Mouse (Mus musculus): ENCODE measurements around the gene B4galt3.

Gene B4galt3

DNA sequence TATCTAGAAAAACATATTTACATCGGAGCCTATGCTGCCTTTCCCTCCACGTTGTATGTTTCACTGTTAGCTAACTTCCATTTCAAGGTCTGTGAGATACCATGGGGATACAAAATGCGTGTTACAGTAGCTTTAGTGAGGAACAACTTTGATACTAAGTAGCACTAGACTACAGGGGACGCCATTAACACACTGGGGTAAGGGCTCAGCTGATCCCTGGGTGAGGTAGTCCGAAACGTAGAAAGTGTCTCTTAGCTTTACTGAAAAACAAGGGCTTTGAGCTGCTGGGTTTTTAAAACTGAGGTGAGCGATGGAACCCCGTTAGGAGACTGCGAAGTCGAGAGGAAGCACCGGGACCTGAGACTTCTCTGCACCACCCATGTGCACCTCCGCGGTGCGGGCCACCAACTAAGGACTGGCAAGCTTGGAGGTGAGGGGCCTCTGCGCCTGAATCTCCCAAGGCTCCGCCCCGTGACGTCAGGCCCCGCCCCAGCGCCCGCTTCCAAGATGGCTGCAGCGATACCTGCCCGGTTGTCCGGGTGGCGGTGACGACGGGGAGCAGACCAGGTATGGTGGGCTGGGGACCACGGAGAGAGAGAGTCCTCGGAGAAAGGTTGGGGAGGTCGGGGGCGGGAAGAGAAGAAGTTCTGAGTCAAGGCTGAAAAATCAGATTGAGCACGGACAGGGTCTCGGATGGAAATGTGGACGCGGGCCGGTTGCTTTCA lies at the start of gene B4galt3:
Gene B4galt3, plus strand, starts transcription at position 481 of the 725 bp plus-strand sequence.
- DNase-seq = peak; percentile 98

DNA sequence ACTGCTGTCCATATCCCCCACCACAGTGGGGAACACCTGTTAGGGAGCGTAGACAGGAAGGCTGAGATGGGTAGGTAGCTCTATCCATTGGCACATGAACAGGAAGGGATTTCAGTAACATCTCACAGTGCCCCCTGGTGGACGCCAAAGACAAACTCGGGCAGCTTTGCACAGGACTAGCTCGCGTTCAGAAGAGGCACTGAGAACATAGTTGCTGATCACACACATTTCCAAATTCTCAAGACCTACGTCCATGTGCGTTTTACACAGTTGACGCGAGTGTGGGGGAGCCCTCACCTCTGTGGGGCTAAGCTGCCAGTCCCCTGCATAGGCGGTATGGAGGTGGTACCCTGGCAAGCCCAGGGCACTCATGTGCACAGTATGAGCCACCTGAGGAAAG lies 49.3 kb upstream of the B4galt3 start:
- peak; percentile 89 for DNase-seq

DNA sequence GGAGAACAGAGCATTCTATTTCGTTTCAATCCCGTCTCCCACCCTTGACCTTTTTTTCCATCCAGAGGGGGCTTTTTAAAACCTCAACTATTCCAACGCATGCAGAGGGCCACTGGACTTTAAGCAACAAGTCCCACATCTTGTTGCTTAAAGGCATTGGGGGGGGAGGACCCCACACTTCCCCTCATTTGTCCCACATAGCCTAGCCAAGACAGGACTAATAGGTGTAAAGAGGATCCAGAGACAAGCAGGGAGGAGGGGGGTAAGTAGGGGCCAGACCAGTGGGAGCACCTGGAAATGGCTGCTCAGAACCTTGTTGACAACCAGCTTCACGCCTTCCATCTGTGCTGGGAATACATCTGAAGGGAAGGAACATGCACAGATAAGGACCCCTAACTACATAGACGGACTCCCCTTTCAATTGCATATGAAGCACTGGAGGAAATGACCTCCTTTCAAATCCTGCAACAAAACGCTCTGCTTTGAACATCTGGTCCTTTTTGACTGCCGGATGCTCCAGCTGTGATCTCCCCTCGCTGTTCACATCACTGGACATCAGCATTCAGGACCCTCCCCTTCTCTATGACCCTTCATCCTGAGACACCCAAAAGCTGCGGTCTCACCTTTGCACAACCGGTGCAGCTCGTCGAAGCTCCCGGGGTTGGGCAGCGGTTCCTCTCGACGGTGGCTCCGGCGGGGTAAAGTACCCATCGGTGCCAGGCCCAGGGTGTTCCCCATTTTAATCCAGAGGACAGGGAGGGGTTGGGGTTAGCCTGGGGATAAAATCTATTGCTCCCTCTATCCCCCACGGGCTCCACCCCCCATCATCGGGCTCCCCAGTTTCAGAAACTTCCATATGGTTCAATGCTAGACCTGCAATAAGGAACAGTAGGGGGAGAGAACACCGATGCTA lies 48.6 kb upstream of the B4galt3 start:
- peak; percentile 35 for DNase-seq

DNA sequence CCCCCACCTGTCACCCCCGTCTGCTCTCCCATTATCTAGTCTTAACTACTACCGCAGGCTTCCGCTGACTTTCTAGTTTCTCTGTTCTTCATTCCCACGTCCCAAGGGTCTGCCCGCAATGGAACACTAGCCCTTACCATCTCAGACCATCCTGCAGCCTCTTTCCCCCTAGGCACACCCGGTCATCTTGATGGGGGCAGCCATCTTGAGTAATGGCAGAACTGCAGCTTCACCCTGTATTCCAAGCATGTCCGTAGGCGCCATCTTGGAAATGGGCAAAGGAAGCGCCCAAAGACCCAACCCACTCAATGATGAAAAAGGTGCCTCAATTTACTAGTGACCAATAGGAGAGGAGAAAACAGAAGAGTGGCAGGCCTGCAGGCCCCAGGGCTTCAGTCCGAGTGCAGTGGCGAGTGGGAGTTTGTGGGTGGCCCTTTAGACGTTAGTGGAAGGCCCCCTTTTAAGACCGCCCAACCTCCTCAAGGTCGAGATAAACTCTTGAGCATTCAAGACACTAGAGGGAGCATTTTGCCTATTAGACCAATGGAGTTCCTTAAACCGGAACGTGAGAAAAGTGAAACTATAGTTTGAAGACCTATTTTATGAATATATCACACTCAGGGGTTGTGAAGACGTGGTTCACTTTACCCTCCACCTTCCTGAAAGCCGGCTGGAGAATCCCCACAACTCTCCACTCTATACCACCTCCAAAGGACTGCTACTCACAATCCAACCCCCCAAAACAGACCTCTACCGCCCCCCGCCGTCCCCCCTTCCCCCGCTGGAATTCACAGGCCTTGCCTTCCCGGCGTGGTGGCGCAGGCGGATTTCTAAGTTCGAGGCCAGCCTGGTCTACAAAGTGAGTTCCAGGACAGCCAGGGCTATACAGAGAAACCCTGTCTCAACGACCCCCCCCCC lies 47.6 kb upstream of the B4galt3 start, which contains the start of gene Tomm40l:
Gene Tomm40l, minus strand, starts transcription at position 277 of the 918 bp plus-strand sequence.
- peak; percentile 97 for DNase-seq

DNA sequence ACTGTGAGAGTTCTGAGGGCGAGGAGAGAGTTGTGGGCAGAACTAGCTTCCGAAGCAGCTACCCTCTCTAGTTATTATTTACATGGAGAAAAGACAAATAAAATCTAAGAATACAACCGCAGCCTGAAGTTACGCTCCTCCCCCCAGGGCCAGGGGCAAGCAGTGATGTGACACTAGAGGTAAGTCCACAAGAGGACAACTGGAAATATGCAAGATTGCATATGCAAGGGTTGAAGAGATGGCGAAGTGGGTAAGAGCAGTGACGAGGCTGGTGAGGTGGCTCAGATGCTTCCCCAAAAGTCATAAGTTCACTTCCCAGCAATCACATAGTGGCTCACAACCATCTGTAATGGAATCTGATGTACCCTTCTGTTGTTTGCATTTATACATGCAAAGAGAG lies 47.0 kb upstream of the B4galt3 start:
- no peak for DNase-seq

DNA sequence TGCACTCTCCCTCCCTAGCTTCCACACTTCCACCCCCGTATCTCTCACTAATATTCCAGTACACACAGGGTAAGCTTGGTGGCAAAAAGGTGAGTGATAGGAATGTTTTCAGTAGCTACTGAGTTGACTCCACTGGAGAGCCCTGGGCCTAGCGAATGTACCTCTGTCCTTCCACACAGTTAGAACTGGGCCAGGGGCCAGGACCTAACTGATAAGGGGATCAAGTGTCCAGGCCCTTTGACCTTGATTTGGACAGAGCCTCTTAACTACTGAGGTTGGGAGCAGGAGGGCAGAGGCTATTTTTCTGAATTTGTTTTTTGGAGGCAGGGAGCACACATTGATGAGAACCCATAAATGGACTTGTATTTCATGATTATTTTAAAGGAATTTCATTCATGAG lies 46.3 kb upstream of the B4galt3 start:
- DNase-seq = peak; percentile 58

DNA sequence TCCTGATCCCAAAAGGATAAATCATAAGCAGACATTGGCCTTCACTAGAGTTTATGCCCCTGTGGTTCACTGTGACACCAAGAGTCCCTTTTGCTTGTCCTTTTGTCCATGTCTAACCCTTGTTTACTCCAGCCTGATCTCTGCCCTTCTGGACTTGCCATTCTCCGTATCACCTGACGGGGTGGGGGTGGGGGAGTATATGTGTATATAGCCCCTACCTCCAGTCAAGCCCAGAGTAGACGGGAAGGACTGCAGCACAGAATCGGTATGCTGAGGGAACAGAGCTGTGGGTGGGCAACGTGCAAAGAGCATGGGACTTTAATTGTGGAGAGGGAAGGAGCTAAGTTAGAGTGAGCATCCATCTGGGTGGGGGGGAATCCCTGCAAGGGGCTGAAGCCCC lies 45.3 kb upstream of the B4galt3 start, which contains the start of gene Apoa2:
Gene Apoa2, plus strand, starts transcription at position 198 of the 400 bp plus-strand sequence.
- no peak for DNase-seq

DNA sequence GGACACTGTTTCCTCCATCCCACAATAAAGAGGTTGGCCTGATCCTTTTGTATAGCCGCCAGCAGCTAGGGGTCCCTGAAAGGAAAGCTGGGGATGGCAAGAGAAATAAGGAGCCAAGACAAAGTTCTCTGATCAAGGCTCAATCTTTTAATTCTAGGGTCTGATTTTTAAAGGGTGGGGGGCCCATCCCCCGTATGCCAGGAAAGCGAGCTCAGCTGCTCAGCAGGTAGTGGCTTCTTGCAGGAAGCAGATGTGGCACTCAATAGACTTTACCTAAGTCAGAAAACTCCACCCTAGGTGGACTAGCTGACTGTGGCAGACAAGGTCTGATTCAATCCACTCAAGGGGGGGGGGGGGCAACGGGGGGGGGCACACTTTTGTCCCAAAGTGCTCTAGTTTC lies 43.3 kb upstream of the B4galt3 start:
- DNase-seq = no peak

DNA sequence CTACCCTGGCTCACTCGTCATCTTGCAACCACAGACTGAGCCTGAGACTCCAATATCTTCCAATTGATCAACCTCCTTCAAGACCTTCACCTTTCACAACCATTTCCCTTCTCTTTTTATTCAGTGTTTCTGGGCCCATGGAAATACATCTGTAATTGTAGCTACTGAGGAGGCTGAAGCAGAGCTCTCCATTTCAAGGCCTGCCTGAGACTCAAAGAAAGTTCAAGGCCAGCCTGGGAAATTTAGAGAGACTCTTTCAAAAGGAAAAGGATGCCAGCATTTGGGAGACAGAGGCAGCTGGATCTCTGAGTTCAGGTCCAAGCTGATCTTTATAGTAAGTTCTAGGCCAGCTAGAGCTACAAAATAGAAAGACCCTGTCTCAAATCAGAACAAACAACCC lies 42.2 kb upstream of the B4galt3 start:
- no peak for DNase-seq

DNA sequence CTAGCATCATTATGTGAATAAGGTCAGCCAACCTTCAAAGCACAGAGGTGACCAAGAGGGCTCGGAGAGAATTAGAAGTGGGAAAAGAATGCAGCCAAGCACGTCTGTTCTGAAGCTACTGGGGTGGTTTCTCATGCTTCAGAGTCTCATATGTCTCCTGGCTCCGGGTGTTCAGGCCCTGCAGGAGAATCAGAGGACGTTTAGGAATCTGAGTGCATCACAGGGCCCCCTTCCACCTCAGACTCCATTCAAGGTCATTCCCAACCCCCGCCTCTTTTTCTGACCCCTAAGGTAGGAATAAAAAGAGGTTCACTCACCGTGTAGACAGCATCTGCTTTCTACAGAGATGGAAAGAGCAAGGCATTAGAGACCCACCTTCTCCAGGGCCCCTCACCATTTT lies 40.4 kb upstream of the B4galt3 start:
- DNase-seq = no peak

DNA sequence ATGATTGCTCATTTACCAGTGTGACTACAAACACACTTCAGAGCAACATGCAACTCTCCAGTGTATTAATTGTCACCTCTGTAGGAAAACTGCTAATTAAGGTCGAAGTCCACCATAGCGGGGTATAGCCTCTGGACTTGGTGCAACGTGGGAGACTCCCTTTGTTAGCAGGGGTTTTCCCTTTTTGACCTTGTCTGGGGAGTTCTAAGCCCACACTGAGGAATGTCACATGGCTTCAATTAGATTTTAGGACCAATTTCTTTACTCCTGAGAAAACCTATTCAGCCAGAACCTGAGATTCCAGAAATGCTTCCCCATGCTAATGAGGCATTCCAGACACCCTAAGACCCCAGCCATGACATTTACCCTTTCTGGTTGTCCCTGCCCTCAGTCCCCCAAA lies 39.9 kb upstream of the B4galt3 start:
- no peak for DNase-seq

DNA sequence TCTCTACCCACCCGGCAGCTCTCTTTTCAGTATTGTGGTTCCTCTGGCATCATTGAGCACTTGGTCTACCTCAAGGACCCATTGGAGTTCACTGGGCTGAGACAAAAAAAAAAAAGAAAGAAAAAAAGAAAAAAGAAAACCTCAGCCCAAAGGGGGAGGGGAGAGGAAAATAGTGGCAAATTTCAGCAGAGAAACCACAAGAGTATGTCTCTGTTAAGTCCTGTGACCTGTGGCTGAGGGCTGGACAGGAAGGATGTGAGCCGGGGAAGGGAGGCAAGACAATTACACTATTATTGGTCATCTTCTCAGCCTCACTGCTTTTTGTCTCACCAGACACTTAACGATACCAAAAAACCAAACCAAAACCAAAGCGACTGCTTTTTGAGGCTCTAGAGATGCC lies 38.3 kb upstream of the B4galt3 start:
- DNase-seq = no peak

DNA sequence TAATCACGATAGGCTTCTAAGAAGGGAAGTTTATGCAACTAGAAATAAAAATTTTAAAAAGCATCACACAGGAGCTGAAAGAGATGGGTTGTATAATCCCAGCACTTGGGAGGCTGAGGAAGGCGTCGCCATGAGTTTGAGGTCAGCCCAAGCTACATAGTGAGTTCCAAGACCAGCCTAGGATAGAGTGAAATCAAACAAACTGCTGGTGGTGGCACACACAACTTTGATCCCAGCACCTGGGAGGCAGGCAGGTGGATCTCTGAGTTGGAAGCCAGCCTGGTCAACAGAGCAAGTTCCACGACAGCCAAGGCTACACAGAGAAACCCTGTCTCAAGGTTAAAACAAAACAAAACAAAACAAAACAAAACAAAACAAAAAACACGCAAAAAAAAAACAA lies 37.8 kb upstream of the B4galt3 start:
- no peak for DNase-seq

DNA sequence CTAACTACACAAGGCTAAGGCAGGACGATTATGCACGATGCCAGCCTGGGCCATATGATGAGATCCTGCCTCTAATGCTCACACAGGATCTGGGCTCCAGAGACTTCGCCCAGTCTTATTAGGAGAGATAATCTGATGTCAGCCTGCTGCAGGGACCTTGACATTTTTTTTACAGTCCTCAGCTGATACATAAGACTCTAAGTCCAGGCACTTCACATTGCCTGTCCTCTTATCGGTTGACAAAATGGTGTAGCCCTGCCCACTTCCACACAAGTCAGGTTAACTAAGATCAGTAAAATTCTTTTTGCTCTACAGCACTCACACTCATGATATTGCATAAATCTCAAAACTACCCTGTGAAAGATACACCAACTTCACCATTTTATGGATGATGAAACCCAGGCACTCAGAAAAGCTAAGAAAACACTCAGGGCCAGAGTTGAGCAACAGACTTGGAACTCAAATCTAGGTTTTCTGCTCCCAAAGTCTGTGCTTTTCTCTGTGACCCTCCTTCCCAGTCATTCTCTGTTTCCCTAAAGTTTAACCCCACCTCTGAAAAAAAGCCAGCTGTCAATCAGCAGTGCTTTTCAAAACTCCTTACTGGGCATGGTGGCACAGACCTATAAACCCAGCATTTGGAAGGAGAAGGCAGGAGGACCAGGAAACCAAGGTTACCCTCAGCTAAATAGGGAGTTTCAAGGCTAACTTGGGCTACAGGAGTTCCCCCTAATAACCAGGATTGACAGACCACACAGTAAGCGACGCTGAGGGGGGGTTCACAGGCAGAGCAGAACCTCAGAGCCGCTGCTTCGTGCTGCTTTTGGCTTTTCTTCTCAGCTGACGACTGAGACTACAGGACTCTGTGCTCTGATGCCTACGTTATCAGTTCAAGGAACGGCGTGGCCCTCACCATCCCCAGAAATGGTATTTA lies 37.1 kb upstream of the B4galt3 start:
- no peak for DNase-seq

DNA sequence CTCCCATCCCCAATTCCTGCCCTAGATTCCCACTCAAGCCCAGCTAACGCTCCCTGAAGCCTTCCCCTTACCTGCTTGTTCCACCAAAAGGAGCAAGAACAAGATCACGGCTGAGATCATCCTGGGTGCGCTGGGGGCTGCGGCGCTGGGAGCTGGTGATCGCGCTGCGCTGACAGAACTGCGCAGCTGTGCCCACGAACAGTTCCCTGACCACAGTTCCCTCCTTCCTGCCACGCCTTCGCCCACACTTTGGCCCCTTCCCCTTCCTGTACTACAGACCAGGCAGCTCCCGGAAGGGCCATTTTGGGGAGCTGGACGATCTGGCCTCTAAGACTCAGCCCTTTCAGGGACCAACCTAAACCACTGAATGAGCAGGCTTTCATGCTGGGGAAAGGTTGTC lies 36.0 kb upstream of the B4galt3 start, which contains the start of gene Fcer1g:
Gene Fcer1g, minus strand, starts transcription at position 240 of the 400 bp plus-strand sequence.
- no peak for DNase-seq

DNA sequence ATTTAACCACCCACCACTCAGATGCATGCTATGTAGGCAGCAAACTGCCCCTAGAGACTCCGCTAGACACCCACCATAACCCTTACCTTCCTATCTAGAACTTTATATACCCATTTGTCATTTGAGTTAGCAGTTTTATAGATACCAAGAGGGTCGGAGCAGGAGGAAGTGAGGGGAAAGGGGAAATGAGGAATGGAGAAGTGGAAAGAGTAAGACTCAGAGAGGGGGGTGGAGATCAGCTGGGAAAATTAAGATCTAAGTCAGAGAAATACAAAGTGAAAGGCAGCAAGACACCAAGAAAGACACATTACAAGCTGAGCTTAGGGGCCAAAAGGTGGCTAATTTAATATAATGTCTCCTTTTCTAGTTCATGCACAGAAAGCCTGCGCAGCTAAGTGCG lies 35.6 kb upstream of the B4galt3 start:
- no peak for DNase-seq

DNA sequence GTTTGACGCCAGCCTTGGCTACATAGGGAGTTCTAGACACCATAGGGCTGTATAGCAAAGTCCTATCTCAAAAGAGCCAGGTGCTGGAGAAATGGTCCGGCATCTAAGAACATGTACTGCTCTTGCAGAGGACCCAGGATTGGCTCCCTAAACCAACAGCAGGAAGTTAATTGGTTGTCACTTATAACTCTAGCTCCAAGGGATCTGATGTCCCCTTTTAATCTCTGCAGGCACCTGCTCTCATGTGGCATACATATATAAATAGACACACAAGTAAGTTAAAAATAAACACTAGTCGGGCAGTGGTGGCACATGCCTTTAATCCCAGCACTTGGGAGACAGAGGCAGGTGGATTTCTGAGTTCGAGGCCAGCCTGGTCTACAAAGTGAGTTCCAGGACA lies 34.3 kb upstream of the B4galt3 start:
- no peak for DNase-seq

DNA sequence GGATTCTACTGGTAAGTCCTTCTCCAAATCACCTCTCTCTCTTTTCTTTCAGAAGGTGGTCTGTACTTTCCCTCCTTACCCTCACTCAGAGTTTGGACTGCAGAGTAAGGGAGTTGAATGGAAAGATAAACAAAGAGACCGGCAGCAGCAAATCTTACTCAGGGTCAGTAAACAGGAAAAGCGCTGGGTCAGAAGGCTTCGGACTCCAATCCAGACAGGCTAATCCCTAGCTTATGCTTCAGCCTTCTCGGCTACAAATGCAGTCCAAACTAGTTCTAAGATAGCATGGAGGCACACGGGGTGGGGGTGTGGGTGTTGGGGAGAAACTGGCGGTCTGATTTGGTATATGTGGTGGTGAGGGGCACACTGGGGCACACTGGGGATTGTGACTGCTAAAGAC lies 32.7 kb upstream of the B4galt3 start:
- peak; percentile 44 for DNase-seq

DNA sequence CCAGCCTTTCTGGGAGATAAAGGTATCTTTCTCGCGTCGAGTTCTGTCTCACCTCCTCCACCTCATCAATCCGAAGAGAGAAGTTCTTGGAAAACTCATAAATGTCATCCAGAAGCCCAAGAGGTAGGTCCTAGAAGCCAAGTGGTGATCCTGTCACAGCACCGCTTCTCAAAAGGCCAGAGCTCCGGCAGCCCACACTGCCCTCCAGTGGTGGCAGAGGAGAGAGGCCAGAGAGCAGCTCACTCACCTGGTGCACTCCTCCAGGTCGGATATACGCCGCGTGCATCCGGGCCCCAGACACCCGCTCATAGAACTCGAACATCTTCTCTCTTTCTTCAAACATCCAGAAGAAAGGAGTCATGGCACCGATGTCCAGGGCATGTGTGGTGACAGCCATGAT lies 31.7 kb upstream of the B4galt3 start:
- peak; percentile 73 for DNase-seq

DNA sequence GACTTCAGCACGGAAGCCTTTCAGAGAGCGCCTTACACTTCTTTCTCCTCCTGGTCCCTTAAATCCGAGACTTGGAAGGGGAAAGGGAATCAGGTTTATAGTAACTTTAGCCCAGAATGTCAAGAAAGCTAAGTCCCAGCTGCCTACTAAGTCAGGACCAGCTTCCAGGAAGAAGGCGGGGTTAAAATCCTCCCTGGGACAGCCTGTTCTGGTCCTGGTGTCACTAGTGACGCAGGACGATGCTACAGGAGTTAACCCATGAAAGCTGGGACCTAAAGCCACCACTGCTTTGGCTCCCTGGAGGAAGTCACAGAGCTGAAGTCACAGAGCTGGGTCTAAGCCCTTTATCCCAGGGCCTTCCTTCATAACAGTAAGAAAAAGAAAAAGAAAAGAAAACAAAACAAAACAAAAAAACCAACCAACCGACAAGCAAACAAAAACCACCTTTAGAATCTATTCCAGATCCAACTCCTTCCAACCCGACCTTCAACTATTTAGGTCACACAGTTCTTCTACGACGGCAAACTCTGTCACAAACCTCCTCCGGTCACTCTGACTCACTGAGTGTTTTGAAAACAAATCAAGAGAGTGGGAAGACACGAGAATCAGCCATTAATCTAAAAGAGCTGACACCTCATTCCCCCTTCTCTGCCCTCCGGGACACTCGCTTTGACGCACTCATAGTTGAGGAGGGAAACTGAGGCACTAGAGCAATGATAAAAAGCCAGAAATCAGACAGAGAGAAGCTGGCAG lies 30.0 kb upstream of the B4galt3 start:
- DNase-seq = peak; percentile 82

DNA sequence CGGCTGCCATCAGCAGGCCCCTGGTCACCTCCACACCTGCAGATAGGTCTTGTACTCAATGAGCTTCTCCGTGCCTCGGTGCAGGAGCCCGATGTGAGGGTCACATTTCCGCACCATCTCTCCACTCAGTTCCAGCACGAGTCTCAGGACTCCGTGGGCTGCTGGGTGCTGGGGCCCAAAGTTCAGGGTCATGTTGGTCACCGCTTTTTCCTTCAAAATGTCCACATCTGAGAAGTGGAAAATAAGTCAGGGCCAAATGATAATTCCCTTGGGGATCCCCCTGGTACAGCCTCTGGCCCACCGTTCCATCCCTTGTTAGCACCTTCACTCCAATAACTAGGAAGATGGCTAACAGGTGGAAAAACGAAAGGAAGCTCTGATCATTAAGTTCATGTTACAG lies 29.2 kb upstream of the B4galt3 start:
- DNase-seq = no peak
